Mouse (Mus musculus) bone marrow, adult 2 months (tissue): ENCODE measurements around the gene Rai14. TPM values are rescaled to one million over a fixed set of nuclear protein-coding genes. Genes with fewer than 3 reads are reported as not detected.

Source experiments
- H3K27ac ChIP-seq: fragments of 200-500 bp; 2 replicates; pipeline ENCODE4 v1.5.1; 2012; ENCODE audit warnings: low read depth, mild to moderate bottlenecking, control low read depth, inconsistent platforms, low read length; ENCODE audit not compliant: control insufficient read depth, poor library complexity, insufficient read depth
- H3K4me1 ChIP-seq: fragments of 200-500 bp; 2 replicates; pipeline ENCODE4 v1.6.1; 2011; ENCODE audit warnings: low read length; ENCODE audit not compliant: control insufficient read depth, insufficient read depth
- H3K4me3 ChIP-seq: fragments of 200-500 bp; replicated peaks from 2 replicates; pipeline ENCODE3; 2011; ENCODE audit warnings: mild to moderate bottlenecking, low read depth, low read length, control low read depth; ENCODE audit not compliant: control insufficient read depth
- CTCF ChIP-seq: fragments of 200-500 bp; IDR thresholded peaks from 2 replicates; pipeline ENCODE4 v1.5.1; 2011; ENCODE audit warnings: low read length, control low read depth; ENCODE audit not compliant: control insufficient read depth, insufficient read depth
- POLR2A ChIP-seq: fragments of 200-500 bp; IDR thresholded peaks from 2 replicates; pipeline ENCODE4 v1.6.1; 2011; ENCODE audit warnings: low read depth, mild to moderate bottlenecking, control low read depth, low read length, borderline replicate concordance; ENCODE audit not compliant: control insufficient read depth
- WGBS: fragments of 180-500 bp; shearing (Covaris S2); methylation state at CpG from one replicate; pipeline ENCODE4 v1.1.7; 2018; 5-methylcytosine and 5-hydroxymethylcytosine counted together
- polyA plus RNA-seq: library from polyadenylated mRNA; stranded (reverse); fragments of >200 nt; gene quantifications from 2 replicates; pipeline ENCODE4 v1.2.4, GENCODE M21; 2011; ENCODE audit warnings: low replicate concordance; ENCODE audit not compliant: missing spikeins, insufficient read depth, insufficient read length

Gene Rai14
- polyA plus RNA-seq, 1 experiment: 11.1 TPM

DNA sequence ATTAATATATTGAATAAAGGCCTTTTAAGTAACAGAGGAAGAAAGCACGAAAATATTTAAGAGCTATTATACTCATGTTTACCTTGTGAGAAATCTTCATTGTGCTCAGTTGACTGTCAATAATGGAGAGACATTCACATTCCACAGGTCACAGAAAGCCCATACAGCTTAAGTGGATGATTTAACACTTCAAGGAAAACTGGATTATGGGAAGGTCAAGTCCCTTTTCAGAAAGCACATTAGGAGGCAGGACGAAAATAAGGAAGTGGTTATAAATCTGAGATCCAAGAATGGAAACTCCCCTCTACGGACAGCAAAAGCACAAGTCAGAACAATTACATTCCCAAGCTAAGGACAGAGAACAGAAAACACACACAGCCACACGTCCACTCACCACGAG lies 41.5 kb downstream of the Rai14 start:
- 38% methylated on average over 5 of the region's 5 CpGs for WGBS
- no peak overlapping the region for H3K4me3 ChIP-seq
- no peak overlapping the region for H3K27ac ChIP-seq

DNA sequence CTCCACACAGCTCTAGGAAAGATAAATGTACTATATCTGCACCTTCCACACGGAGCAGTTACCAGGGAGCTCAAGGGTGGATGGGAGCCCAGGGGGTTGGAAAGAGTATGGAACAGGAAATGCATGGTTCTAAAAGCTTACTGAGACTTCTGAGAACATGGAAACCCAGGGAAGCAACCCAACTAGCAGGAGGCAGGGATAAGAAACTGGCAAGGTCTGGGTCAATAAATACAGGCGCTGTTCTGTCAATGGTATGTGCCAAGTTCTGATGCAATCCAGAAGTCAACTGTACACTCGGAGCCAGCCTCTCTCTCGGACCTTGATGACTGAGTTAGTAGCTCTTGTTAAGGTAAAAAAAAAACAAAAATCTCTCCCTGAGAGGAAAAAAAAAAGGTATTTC lies 42.6 kb downstream of the Rai14 start:
- Histone ChIP-seq H3K4me1 (no peaks in the 10 kb centered on the region), H3K4me3 (no peak overlapping the region), H3K27ac (no peak overlapping the region)
- 84% methylated on average over 4 of the region's 4 CpGs for WGBS
- TF ChIP-seq CTCF (no peak), POLR2A (no peak)

More for the DNA sequence above, 41.5 kb downstream of the Rai14 start:
- no peak for TF ChIP-seq POLR2A
- no peak for TF ChIP-seq CTCF
- no peaks in the 10 kb centered on the region for H3K4me1 ChIP-seq

DNA sequence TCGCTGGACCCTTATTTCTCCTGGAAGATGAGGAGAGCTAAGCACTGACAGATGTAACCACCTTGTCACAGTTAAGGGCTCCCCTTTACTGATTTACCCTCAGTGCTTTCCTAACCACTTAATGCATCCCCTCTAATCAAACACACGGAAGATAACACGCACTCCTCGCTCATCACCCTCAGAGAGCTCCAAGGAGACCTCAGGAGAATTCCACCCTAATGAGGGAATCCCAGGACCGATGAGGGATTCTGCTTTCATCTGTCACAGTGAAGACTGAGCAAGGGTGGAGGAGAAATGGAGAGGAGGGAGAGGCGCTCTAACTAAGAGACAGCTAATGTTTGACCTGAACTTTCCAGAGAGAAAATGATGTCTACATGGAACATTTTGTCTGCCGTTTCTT lies 44.3 kb downstream of the Rai14 start:
- no peaks in the 10 kb centered on the region for H3K4me1 ChIP-seq
- WGBS: 84% methylated on average over 7 of the region's 7 CpGs

GRCm38 (mm10) chr15:10668120-10668900 lies 46.1 kb downstream of the Rai14 start:
- H3K4me3 ChIP-seq: no peak overlapping the region
- no peak for TF ChIP-seq CTCF
- TF ChIP-seq POLR2A: no peak
- WGBS: 82% methylated on average over 10 of the region's 10 CpGs
- no peak overlapping the region for H3K27ac ChIP-seq
- no peaks in the 10 kb centered on the region for H3K4me1 ChIP-seq

More for the DNA sequence above, 44.3 kb downstream of the Rai14 start:
- Histone ChIP-seq H3K4me3 (no peak overlapping the region), H3K27ac (no peak overlapping the region)
- TF ChIP-seq CTCF (no peak), POLR2A (no peak)

- Histone ChIP-seq H3K27ac (no peak overlapping the region), H3K4me1 (no peaks in the 10 kb centered on the region; the same call in 1 of the 2 replicates), H3K4me3 (no peak overlapping the region)
- TF ChIP-seq POLR2A (no peak), CTCF (no peak)
- WGBS: 80% methylated on average over 8 of the region's 8 CpGs
These were observed 48.6 kb downstream of the Rai14 start for GRCm38 (mm10) chr15:10665816-10666215.

DNA sequence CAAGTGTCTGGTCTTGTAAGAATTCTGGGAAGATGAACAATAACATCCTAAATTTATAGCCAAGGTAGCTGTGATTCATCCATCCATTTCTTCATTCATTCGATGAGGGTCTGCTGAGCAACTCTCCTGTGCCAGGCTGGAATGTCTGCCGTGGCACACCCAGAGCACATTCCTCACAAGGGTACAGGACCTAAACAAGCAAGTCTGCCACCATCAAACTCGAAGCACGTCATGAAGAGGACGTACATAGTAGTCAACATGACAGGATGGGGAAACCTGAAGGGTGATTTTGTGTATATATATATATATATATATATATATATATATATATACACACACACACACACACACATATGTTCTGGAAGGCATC lies 49.9 kb downstream of the Rai14 start:
- no peak overlapping the region for H3K4me3 ChIP-seq
- TF ChIP-seq POLR2A (no peak), CTCF (no peak)
- H3K4me1 ChIP-seq: no peaks in the 10 kb centered on the region; the same call in 1 of the 2 replicates
- no peak overlapping the region for H3K27ac ChIP-seq
- WGBS: 64% methylated on average over 5 of the region's 5 CpGs

DNA sequence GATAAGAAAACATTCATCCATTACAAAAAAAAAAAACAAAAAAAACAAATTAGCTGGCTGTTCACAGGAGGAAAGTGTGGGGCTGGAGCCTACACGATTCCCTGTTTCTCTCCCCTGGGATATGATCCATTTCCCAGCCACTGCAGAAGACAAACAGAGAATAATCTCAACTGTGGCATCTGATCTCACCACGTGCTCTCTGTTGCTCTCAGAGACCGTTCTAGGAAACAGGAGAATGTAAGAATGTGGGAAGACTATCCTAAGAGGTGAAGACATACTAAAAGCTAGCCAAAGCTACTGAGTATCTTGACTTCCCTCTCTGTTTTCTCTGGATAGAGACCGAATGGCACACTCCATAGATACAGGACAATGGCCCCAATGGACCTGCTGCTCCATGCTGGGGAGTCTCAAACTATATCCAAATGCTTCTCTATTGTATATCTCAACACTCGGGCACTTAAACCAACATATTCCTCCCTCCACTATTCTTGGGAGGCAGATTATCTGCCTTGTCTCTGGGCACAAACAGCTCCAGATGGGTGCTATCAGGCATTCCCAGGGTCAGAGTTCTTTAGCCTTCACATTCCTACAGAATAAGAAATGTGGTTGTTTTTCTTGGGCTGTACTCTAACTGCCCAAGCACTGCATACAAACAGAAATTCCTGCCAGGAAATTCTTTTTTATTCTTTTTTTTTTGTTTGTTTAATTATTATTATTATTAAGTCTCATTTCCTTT lies 50.5 kb downstream of the Rai14 start:
- Histone ChIP-seq H3K4me3 (no peak overlapping the region), H3K27ac (no peak overlapping the region), H3K4me1 (no peaks in the 10 kb centered on the region; the same call in 1 of the 2 replicates)
- TF ChIP-seq POLR2A (no peak), CTCF (no peak)
- WGBS: 71% methylated on average over 5 of the region's 5 CpGs

- 22% methylated on average over 3 of the region's 3 CpGs for WGBS
- Histone ChIP-seq H3K27ac (no peak overlapping the region), H3K4me1 (no peaks in the 10 kb centered on the region; the same call in 1 of the 2 replicates)
These were observed 52.3 kb downstream of the Rai14 start for GRCm38 (mm10) chr15:10661961-10662606.

More at GRCm38 (mm10) chr15:10661961-10662606, 52.3 kb downstream of the Rai14 start:
- TF ChIP-seq POLR2A (no peak), CTCF (no peak)
- H3K4me3 ChIP-seq: no peak overlapping the region
